Comparison of ENCODE assay signal across 8 mouse cellular contexts in the genomic region with DNA sequence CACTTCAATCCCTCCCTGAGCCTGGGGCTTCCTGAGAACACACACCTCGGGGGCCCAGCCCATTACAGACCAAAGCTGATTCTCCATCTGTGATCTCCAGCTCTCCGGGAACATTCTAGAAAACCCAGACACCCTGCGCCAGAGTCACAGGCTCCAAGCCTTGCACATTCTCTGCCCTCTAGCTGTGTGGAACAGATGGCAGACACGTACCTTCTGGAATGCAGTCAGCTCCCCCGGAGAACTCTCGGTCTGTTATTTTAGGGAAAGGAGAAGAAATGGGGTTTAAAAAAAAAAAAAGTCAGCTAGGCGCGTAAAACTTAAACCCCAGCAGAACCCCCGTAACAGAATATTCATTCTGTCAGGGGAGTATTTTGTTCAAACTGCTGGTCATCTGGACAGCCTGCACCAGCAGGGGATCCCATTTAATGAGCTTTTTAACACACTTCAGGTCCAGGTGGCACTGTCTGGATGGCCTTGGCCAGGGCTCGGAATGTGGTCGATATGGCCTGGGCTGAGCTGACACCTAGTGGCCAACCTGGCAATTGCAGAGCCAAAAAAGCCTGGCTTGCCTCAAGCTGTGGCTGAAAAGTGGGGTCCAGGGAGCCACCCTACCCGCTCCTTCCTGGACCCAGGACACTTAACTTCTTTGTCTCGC.
DNase-seq lines count a peak whose midpoint lies in the region; ATAC-seq lines count a peak whose summit lies in the region.

No protein-coding gene starts in this region.

- H3K27ac ChIP-seq in hindbrain, embryonic 16.5 days (ENCODE audit: low read depth, low read length) = peak overlapping the region; percentile 70

- peaks cover 7% of the 10 kb centered on the region for H3K4me1 ChIP-seq in hindbrain, embryonic 16.5 days (ENCODE audit: control insufficient read depth, insufficient read depth, low read depth, low read length)

- H3K9ac ChIP-seq in hindbrain, embryonic 16.5 days (ENCODE audit: low read depth, low read length) = no peak overlapping the region; the same call in 1 of the 2 replicates

- peak; percentile 85 for ATAC-seq in hindbrain, embryonic 16.5 days

- H3K4me2 ChIP-seq in hindbrain, embryonic 16.5 days (ENCODE audit: low read length) = peak overlapping the region; percentile 33; the same call in 1 of the 2 replicates

- WGBS in hindbrain, embryonic 16.5 days = 26% methylated on average over 13 of the region's 13 CpGs

- H3K9me3 ChIP-seq in hindbrain, embryonic 16.5 days (ENCODE audit: control insufficient read depth, low read length) = no peaks in the 10 kb centered on the region

- peak; percentile 76 for DNase-seq in ZHBTc4 (ENCODE audit: low read depth, low spot score)
- DNase-seq in cerebellum, adult 9-11 months = peak; percentile 94
- peak; percentile 36 to 72 for DNase-seq in frontal cortex, postnatal 10 days (ENCODE audit: low spot score in 2 of 2)
- DNase-seq in layer of hippocampus, postnatal 36 days = peak; percentile 75 to 81
- peak; percentile 76 for DNase-seq in lung, postnatal 36 days
- peak; percentile 73 for DNase-seq in right cerebral cortex, adult 18-20 months
- DNase-seq in urinary bladder, postnatal 36 days (ENCODE audit: low spot score in 2 of 2) = peak; percentile 68 to 71

- 0 out of 2 replicates have a peak, but pooled peaks cover 2% of the 10 kb centered on the region for H3K27me3 ChIP-seq in hindbrain, embryonic 16.5 days (replicated peaks; ENCODE audit: control insufficient read depth, insufficient read depth, low read length)

- H3K36me3 ChIP-seq in hindbrain, embryonic 16.5 days (ENCODE audit: control insufficient read depth, insufficient read depth, low read length) = no peaks in the 10 kb centered on the region

- H3K4me3 ChIP-seq in hindbrain, embryonic 16.5 days (ENCODE audit: low read length) = no peak overlapping the region
